Mouse (Mus musculus): ENCODE data around the gene Gm9817.

DNA sequence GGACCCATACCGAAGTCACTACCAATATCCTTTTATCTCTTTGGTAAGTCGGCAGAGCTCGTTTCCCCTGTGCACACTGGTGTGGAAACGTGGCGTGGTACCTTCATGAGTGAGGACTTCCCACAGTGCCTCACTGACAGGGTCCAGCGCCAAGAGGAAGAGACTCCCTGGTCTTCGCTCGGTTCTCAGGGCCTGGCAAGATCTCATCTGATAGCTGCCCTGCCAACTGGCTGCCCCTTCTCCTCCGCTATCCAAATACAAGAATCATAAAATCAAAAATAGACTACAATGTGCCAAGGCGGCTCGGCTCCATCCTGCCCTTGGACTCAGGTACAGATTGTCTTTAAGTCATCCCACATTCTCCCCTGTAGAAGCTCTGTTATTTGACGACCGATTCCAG is 11.4 kb downstream of the Gm9817 start:
- TF ChIP-seq POLR2A (IDR thresholded peaks at IDR 0.05; ENCODE audit: insufficient read length, low read depth), result no peak
- no peak for TF ChIP-seq E2F4 (IDR thresholded peaks at IDR 0.05; ENCODE audit: insufficient read depth)
- no peak for TF ChIP-seq REST (IDR thresholded peaks at IDR 0.05; ENCODE audit: insufficient read depth, insufficient read length)
- TF ChIP-seq TCF12 (IDR thresholded peaks at IDR 0.05; ENCODE audit: insufficient read depth, poor library complexity, severe bottlenecking), result no peak
- no peak for TF ChIP-seq USF1 (IDR thresholded peaks at IDR 0.05; ENCODE audit: low read depth)
- no peak for TF ChIP-seq POLR2AphosphoS2 (IDR thresholded peaks at IDR 0.05; ENCODE audit: insufficient read length, low read depth)
- no peak for TF ChIP-seq CEBPB (IDR thresholded peaks at IDR 0.05; ENCODE audit: insufficient read depth, poor library complexity, severe bottlenecking)
- no peak for TF ChIP-seq MYOG (IDR thresholded peaks at IDR 0.05; ENCODE audit: control insufficient read depth in 1 of 3, insufficient read depth in 1 of 3, insufficient read length in 2 of 3, low read depth in 2 of 3)
- no peak for TF ChIP-seq MAX (IDR thresholded peaks at IDR 0.05; ENCODE audit: low read depth)
- no peak for TF ChIP-seq SRF (IDR thresholded peaks at IDR 0.05; ENCODE audit: control insufficient read depth, insufficient read length, low read depth)

Measured in myocyte (in vitro differentiated cells).